Mouse (Mus musculus) limb, embryonic 12.5 days (tissue): Measurements from ENCODE around the gene Slc24a3. TPM values are rescaled to one million over a fixed set of nuclear protein-coding genes. Genes with fewer than 3 reads are reported as not detected.

ENCODE experiments used
- ATAC-seq: fragments of 200-750 bp; cut with Nextera tagmentation; 2 replicates; pipeline ENCODE4 v1.8.0; 2017; ENCODE audit warnings: low read depth, moderate TSS enrichment; ENCODE audit not compliant: insufficient number of reproducible peaks, insufficient read depth, low FRiP score, low TSS enrichment
- H3K27ac ChIP-seq: fragments of 300-500 bp; sonication (generic); 2 replicates; pipeline ENCODE4 v1.5.1; 2016; ENCODE audit warnings: mild to moderate bottlenecking, moderate library complexity
- H3K27me3 ChIP-seq: fragments of 300-500 bp; sonication (generic); 2 replicates; pipeline ENCODE4 v1.6.1; 2016; ENCODE audit warnings: mild to moderate bottlenecking, moderate library complexity
- H3K36me3 ChIP-seq: fragments of 300-500 bp; sonication (generic); 2 replicates; pipeline ENCODE4 v1.6.1; 2016; ENCODE audit warnings: mild to moderate bottlenecking, moderate library complexity
- H3K4me1 ChIP-seq: fragments of 300-500 bp; sonication (generic); replicated peaks from 2 replicates; pipeline ENCODE4 v1.6.1; 2016
- H3K4me2 ChIP-seq: fragments of 300-500 bp; sonication (generic); 2 replicates; pipeline ENCODE4 v1.6.1; 2016; ENCODE audit warnings: mild to moderate bottlenecking, moderate library complexity
- H3K4me3 ChIP-seq: fragments of 300-500 bp; sonication (generic); replicated peaks from 2 replicates; pipeline ENCODE4 v1.5.1; 2016; ENCODE audit warnings: mild to moderate bottlenecking
- H3K9ac ChIP-seq: fragments of 300-500 bp; sonication (generic); replicated peaks from 2 replicates; pipeline ENCODE4 v1.6.1; 2016; ENCODE audit warnings: mild to moderate bottlenecking, moderate library complexity
- H3K9me3 ChIP-seq: fragments of 300-500 bp; sonication (generic); 2 replicates; pipeline ENCODE4 v1.6.1; 2016; ENCODE audit warnings: mild to moderate bottlenecking, moderate library complexity
- WGBS: fragments of 180-500 bp; shearing (Covaris S2); methylation state at CpG from one replicate; pipeline ENCODE4 v1.1.7; 2016; 5-methylcytosine and 5-hydroxymethylcytosine counted together
- polyA plus RNA-seq: library from polyadenylated mRNA; unstranded; fragments of >200 nt; fragmentation: Nextera tagmentation; extraction: Ambion mirVana; gene quantifications from 2 replicates; pipeline ENCODE4 v1.2.1, GENCODE M21; 2016

The Slc24a3 gene
- polyA plus RNA-seq, 1 experiment from 2014 or later: 1.3 TPM

GRCm38 (mm10) chr2:145517346-145517745, 349.8 kb downstream of the Slc24a3 start:
- Histone ChIP-seq H3K9me3 (no peaks in the 10 kb centered on the region), H3K36me3 (no peaks in the 10 kb centered on the region), H3K4me3 (no peak overlapping the region), H3K4me2 (no peak overlapping the region), H3K27me3 (no peaks in the 10 kb centered on the region), H3K9ac (no peak overlapping the region), H3K27ac (no peak overlapping the region), H3K4me1 (no peaks in the 10 kb centered on the region)
- no peak for ATAC-seq
- 50% methylated on average over 9 of the region's 9 CpGs for WGBS

GRCm38 (mm10) chr2:145522017-145522416, 354.5 kb downstream of the Slc24a3 start:
- 65% methylated on average over 3 of the region's 3 CpGs for WGBS

GRCm38 (mm10) chr2:145523381-145523780, 355.8 kb downstream of the Slc24a3 start:
- no peak for ATAC-seq
- WGBS: 91% methylated on average over 4 of the region's 4 CpGs
- Histone ChIP-seq H3K9me3 (no peaks in the 10 kb centered on the region), H3K9ac (no peak overlapping the region), H3K27ac (no peak overlapping the region), H3K4me2 (no peak overlapping the region), H3K4me3 (no peak overlapping the region), H3K4me1 (no peaks in the 10 kb centered on the region), H3K36me3 (no peaks in the 10 kb centered on the region), H3K27me3 (no peaks in the 10 kb centered on the region)

More at GRCm38 (mm10) chr2:145522017-145522416, 354.5 kb downstream of the Slc24a3 start:
- Histone ChIP-seq H3K4me1 (no peaks in the 10 kb centered on the region), H3K9me3 (no peaks in the 10 kb centered on the region), H3K4me2 (no peak overlapping the region), H3K36me3 (no peaks in the 10 kb centered on the region), H3K9ac (no peak overlapping the region), H3K4me3 (no peak overlapping the region), H3K27me3 (no peaks in the 10 kb centered on the region), H3K27ac (no peak overlapping the region)
- no peak for ATAC-seq

- no peaks in the 10 kb centered on the region for H3K9me3 ChIP-seq
- no peak overlapping the region for H3K4me2 ChIP-seq
- no peaks in the 10 kb centered on the region for H3K36me3 ChIP-seq
- 73% methylated on average over 1 of the region's 1 CpGs for WGBS
- H3K4me3 ChIP-seq: no peak overlapping the region
- H3K4me1 ChIP-seq: no peaks in the 10 kb centered on the region
- H3K9ac ChIP-seq: no peak overlapping the region
- no peak for ATAC-seq
- no peaks in the 10 kb centered on the region for H3K27me3 ChIP-seq
- no peak overlapping the region for H3K27ac ChIP-seq
Observed at GRCm38 (mm10) chr2:145527151-145527550, 359.6 kb downstream of the Slc24a3 start.

- WGBS: 74% methylated on average over 4 of the region's 4 CpGs
- no peak for ATAC-seq
Observed at GRCm38 (mm10) chr2:145530941-145531353, 363.4 kb downstream of the Slc24a3 start.

GRCm38 (mm10) chr2:145533086-145533485, 365.5 kb downstream of the Slc24a3 start:
- no peak overlapping the region for H3K4me3 ChIP-seq
- no peaks in the 10 kb centered on the region for H3K36me3 ChIP-seq
- H3K4me2 ChIP-seq: no peak overlapping the region
- H3K4me1 ChIP-seq: no peaks in the 10 kb centered on the region
- no peaks in the 10 kb centered on the region for H3K9me3 ChIP-seq
- no peaks in the 10 kb centered on the region for H3K27me3 ChIP-seq
- ATAC-seq: no peak
- WGBS: 90% methylated on average over 2 of the region's 2 CpGs
- H3K27ac ChIP-seq: no peak overlapping the region
- H3K9ac ChIP-seq: no peak overlapping the region

More at GRCm38 (mm10) chr2:145530941-145531353, 363.4 kb downstream of the Slc24a3 start:
- Histone ChIP-seq H3K9me3 (no peaks in the 10 kb centered on the region), H3K27ac (no peak overlapping the region), H3K36me3 (no peaks in the 10 kb centered on the region), H3K27me3 (no peaks in the 10 kb centered on the region), H3K4me3 (no peak overlapping the region), H3K4me2 (no peak overlapping the region), H3K9ac (no peak overlapping the region), H3K4me1 (no peaks in the 10 kb centered on the region)

- no peak overlapping the region for H3K9ac ChIP-seq
- 88% methylated on average over 4 of the region's 4 CpGs for WGBS
- no peak for ATAC-seq
- H3K4me3 ChIP-seq: no peak overlapping the region
- no peaks in the 10 kb centered on the region for H3K36me3 ChIP-seq
- no peak overlapping the region for H3K27ac ChIP-seq
- no peaks in the 10 kb centered on the region; the same call in 1 of the 2 replicates for H3K27me3 ChIP-seq
- no peaks in the 10 kb centered on the region for H3K9me3 ChIP-seq
- H3K4me1 ChIP-seq: no peaks in the 10 kb centered on the region
- no peak overlapping the region for H3K4me2 ChIP-seq
Observed at GRCm38 (mm10) chr2:145535307-145535706, 367.8 kb downstream of the Slc24a3 start.

GRCm38 (mm10) chr2:145535774-145536173, 368.2 kb downstream of the Slc24a3 start:
- ATAC-seq: no peak
- Histone ChIP-seq H3K9ac (no peak overlapping the region), H3K4me1 (no peaks in the 10 kb centered on the region), H3K27ac (no peak overlapping the region), H3K36me3 (no peaks in the 10 kb centered on the region), H3K9me3 (no peaks in the 10 kb centered on the region), H3K4me3 (no peak overlapping the region), H3K27me3 (no peaks in the 10 kb centered on the region; the same call in 1 of the 2 replicates), H3K4me2 (no peak overlapping the region)
- WGBS: 89% methylated on average over 4 of the region's 4 CpGs

GRCm38 (mm10) chr2:145536986-145537385, 369.4 kb downstream of the Slc24a3 start:
- 34% methylated on average over 4 of the region's 4 CpGs for WGBS

GRCm38 (mm10) chr2:145541695-145542094, 374.1 kb downstream of the Slc24a3 start:
- Histone ChIP-seq H3K9me3 (no peaks in the 10 kb centered on the region), H3K4me2 (no peak overlapping the region), H3K27ac (no peak overlapping the region), H3K4me1 (no peaks in the 10 kb centered on the region), H3K36me3 (no peaks in the 10 kb centered on the region), H3K27me3 (no peaks in the 10 kb centered on the region; the same call in 1 of the 2 replicates), H3K4me3 (no peak overlapping the region), H3K9ac (no peak overlapping the region)
- WGBS: 76% methylated on average over 1 of the region's 1 CpGs
- no peak for ATAC-seq

More at GRCm38 (mm10) chr2:145536986-145537385, 369.4 kb downstream of the Slc24a3 start:
- Histone ChIP-seq H3K4me2 (no peak overlapping the region), H3K27me3 (no peaks in the 10 kb centered on the region; the same call in 1 of the 2 replicates), H3K36me3 (no peaks in the 10 kb centered on the region), H3K4me3 (no peak overlapping the region), H3K4me1 (no peaks in the 10 kb centered on the region), H3K9ac (no peak overlapping the region), H3K9me3 (no peaks in the 10 kb centered on the region), H3K27ac (no peak overlapping the region)
- ATAC-seq: no peak

GRCm38 (mm10) chr2:145546071-145546470, 378.5 kb downstream of the Slc24a3 start:
- no peak overlapping the region for H3K27ac ChIP-seq
- H3K4me2 ChIP-seq: no peak overlapping the region
- no peak for ATAC-seq
- H3K36me3 ChIP-seq: no peaks in the 10 kb centered on the region
- no peaks in the 10 kb centered on the region for H3K4me1 ChIP-seq
- H3K9me3 ChIP-seq: no peaks in the 10 kb centered on the region
- no peak overlapping the region for H3K9ac ChIP-seq
- 83% methylated on average over 3 of the region's 3 CpGs for WGBS
- H3K4me3 ChIP-seq: no peak overlapping the region
- H3K27me3 ChIP-seq: no peaks in the 10 kb centered on the region

- 0 out of 2 replicates have a peak, but pooled peaks have one; percentile 13 for ATAC-seq
- no peak overlapping the region for H3K4me2 ChIP-seq
- H3K9me3 ChIP-seq: no peaks in the 10 kb centered on the region
- no peaks in the 10 kb centered on the region for H3K36me3 ChIP-seq
- no peaks in the 10 kb centered on the region for H3K27me3 ChIP-seq
- WGBS: 78% methylated on average over 2 of the region's 2 CpGs
- no peaks in the 10 kb centered on the region for H3K4me1 ChIP-seq
- H3K27ac ChIP-seq: no peak overlapping the region
- no peak overlapping the region for H3K4me3 ChIP-seq
- H3K9ac ChIP-seq: no peak overlapping the region
Observed at GRCm38 (mm10) chr2:145554722-145555252, 387.2 kb downstream of the Slc24a3 start.
